ENCODE assay signal across 18 mouse cellular contexts in genomic region chr9:98604896-98605295, GRCm38 (mm10). TPM values are rescaled to one million over a fixed set of nuclear protein-coding genes. Genes with fewer than 3 reads are reported as not detected.
A peak's percentile ranks its signal among the peaks of the same experiment; 100 is the strongest.
DNase-seq lines count a peak whose midpoint lies in the region; ATAC-seq lines count a peak whose summit lies in the region.
"Had no signal": no experiment of that assay in that cellular context is flagged by ENCODE, and none has a peak within 500 bp of the region (broad histone marks: within the 10 kb centered on the region; RNA-seq: fewer than 3 reads in every experiment).

No protein-coding gene starts in this region.

- H3K27me3 ChIP-seq in heart, embryonic 10.5 days (ENCODE audit: insufficient read depth, poor library complexity, severe bottlenecking), result no peaks in the 10 kb centered on the region; the same call in 1 of the 2 replicates
- H3K27me3 ChIP-seq in midbrain, embryonic 11.5 days (ENCODE audit: control insufficient read depth, insufficient read depth, low read length), result no peaks in the 10 kb centered on the region
- no peaks in the 10 kb centered on the region for H3K27me3 ChIP-seq in midbrain, embryonic 10.5 days (ENCODE audit: low read depth, poor library complexity, severe bottlenecking)

- no peaks in the 10 kb centered on the region for H3K36me3 ChIP-seq in heart, embryonic 10.5 days
- H3K36me3 ChIP-seq in midbrain, embryonic 11.5 days (ENCODE audit: control insufficient read depth, insufficient read depth, low read length), result no peaks in the 10 kb centered on the region
- no peaks in the 10 kb centered on the region for H3K36me3 ChIP-seq in midbrain, embryonic 10.5 days

- H3K4me3 ChIP-seq in heart, embryonic 10.5 days, result no peak overlapping the region
- H3K4me3 ChIP-seq in midbrain, embryonic 11.5 days (ENCODE audit: low read depth, low read length), result no peak overlapping the region
- no peak overlapping the region for H3K4me3 ChIP-seq in midbrain, embryonic 10.5 days

- ATAC-seq in midbrain, embryonic 11.5 days (ENCODE audit: low FRiP score), result no peak
- ATAC-seq: activated CD4-positive, CD25-positive, alpha-beta regulatory T cell, adult 4 months; CD4-positive, CD25-positive, alpha-beta regulatory T cell, adult 4 months; Patski had no signal

- peaks cover 12% of the 10 kb centered on the region for H3K4me1 ChIP-seq in heart, embryonic 10.5 days
- H3K4me1 ChIP-seq in midbrain, embryonic 11.5 days (ENCODE audit: control insufficient read depth, insufficient read depth, low read length), result peaks cover 5% of the 10 kb centered on the region; the same call in 1 of the 2 replicates
- H3K4me1 ChIP-seq in midbrain, embryonic 10.5 days, result peaks cover 13% of the 10 kb centered on the region

- 62% methylated on average over 4 of the region's 4 CpGs for whole genome bisulfite sequencing in heart, embryonic 10.5 days
- WGBS in midbrain, embryonic 11.5 days, result 68% methylated on average over 4 of the region's 4 CpGs
- WGBS in midbrain, embryonic 10.5 days, result 71% methylated on average over 4 of the region's 4 CpGs

- no peaks in the 10 kb centered on the region for H3K9me3 ChIP-seq in heart, embryonic 10.5 days
- no peaks in the 10 kb centered on the region for H3K9me3 ChIP-seq in midbrain, embryonic 11.5 days (ENCODE audit: control insufficient read depth, low read length)
- no peaks in the 10 kb centered on the region for H3K9me3 ChIP-seq in midbrain, embryonic 10.5 days (replicated peaks)
- H3K9me3 ChIP-seq: G1E had no signal

- no peak overlapping the region for H3K27ac ChIP-seq in heart, embryonic 10.5 days
- H3K27ac ChIP-seq in midbrain, embryonic 11.5 days (ENCODE audit: low read depth, low read length), result no peak overlapping the region
- H3K27ac ChIP-seq in midbrain, embryonic 10.5 days (replicated peaks), result no peak overlapping the region

- DNase-seq in heart, embryonic 10.5 days (ENCODE audit: low spot score), result peak; percentile 57
- DNase-seq in heart, adult 18-20 months, result no peak
- peak; percentile 59 for DNase-seq in midbrain, embryonic 11.5 days (ENCODE audit: low spot score, missing footprints)
- DNase-seq in midbrain, embryonic 10.5 days (ENCODE audit: low spot score), result no peak
- DNase-seq: adrenal gland, adult 2 months; adrenal gland, adult 8-10 months; adrenal gland, postnatal 10 days; adrenal gland, postnatal 14 days; adrenal gland, postnatal 25 days; adrenal gland, postnatal 36 days; B cell, adult 2 months; cerebellum, adult 11 months; cerebellum, adult 11-12 months; cerebellum, adult 18-20 months had no signal

- no peak overlapping the region for H3K4me2 ChIP-seq in midbrain, embryonic 11.5 days

- H3K9ac ChIP-seq in midbrain, embryonic 11.5 days (ENCODE audit: low read length), result no peak overlapping the region

RNA-seq across cellular contexts. Expression of gene Mrps22, which starts 3.4 kb away (rescaled TPM):
- 73.5 and 74.3 TPM in 2 replicates for polyA plus RNA-seq in heart, embryonic 10.5 days (2016; fragmentation: Nextera tagmentation; extraction: Ambion mirVana)
- total RNA-seq in heart, adult 18-20 months (2021), result 10 to 100 TPM; 33.3 to 34.4 TPM
- polyA plus RNA-seq in midbrain, embryonic 11.5 days (2014; fragmentation: Nextera tagmentation; extraction: Ambion mirVana), result 77.8 and 81.5 TPM in 2 replicates
- polyA plus RNA-seq in midbrain, embryonic 10.5 days (2016; fragmentation: Nextera tagmentation; extraction: Ambion mirVana), result 74.8 and 80.2 TPM in 2 replicates

RNA-seq across cellular contexts. Expression of gene Copb2, which starts 41.4 kb away (rescaled TPM):
- polyA plus RNA-seq in heart, embryonic 10.5 days (2016; fragmentation: Nextera tagmentation; extraction: Ambion mirVana), result 163 and 167 TPM in 2 replicates
- total RNA-seq in heart, adult 18-20 months (2021), result 100 to 1,000 TPM; 104 to 110 TPM
- polyA plus RNA-seq in midbrain, embryonic 11.5 days (2014; fragmentation: Nextera tagmentation; extraction: Ambion mirVana), result 174 and 194 TPM in 2 replicates
- polyA plus RNA-seq in midbrain, embryonic 10.5 days (2016; fragmentation: Nextera tagmentation; extraction: Ambion mirVana), result 158 and 164 TPM in 2 replicates

Comparison
In these comparisons a context has a peak if more than half of its experiments do, and no peak if none do; other contexts are left out.
1. DNase-seq: peak in heart, embryonic 10.5 days (single experiment) and midbrain, embryonic 11.5 days (single experiment); none in heart, adult 18-20 months (0 of 2) and midbrain, embryonic 10.5 days (single experiment).